Mouse (Mus musculus) adrenal gland (tissue): ENCODE data around the gene Degs2.
"Not testable (repeated sequence)": the region's sequence is repeated elsewhere in the genome, so short reads cannot be mapped to it uniquely, and the experiment has no call there.

Experiments used
- intact Hi-C: fragments of 180-260 bp; cut with DNase I; formaldehyde crosslinking; loops from one replicate; pipeline ENCODE4 v1.15.1; 2025
- long read RNA-seq, 2 experiments: library from polyadenylated mRNA; unstranded; transcript quantifications; one replicate each; pipeline ENCODE4 v2.0.0; 2020; ENCODE audit warnings: borderline replicate concordance in 1 of 2; ENCODE audit not compliant: insufficient replicate concordance in 1 of 2

Gene Degs2
- long read RNA-seq, experiment 1, result 0 reads
- long read RNA-seq, experiment 2, result 0 reads

- intact Hi-C loops, result no loop called here
These were observed at the start of gene Degs2 for GRCm38 (mm10) chr12:108702185-108702584. TSS of gene Degs2 (minus strand) at chr12:108702315.

DNA sequence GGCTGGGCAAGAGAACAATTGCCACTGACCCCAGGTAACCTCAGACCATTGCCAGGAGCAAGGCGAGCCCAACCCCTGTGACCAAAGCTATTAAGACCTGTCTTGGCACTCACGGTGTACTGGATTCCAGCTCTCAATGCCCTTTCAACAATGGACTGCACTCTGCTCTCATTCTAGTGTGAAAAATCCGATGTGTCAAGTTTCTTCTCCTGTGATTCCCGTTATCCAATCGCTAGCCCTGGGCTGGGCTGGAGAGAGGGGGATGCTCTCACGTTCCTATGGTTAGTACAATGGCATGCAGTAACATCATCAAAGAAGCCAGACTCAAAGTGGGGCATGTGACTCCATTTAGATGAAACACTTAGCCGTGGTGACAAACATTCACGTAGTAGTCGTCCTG, 49.7 kb upstream of the Degs2 start:
- intact Hi-C loops, result loop anchor here (5.0 kb wide), 1 partner anchor 189 kb away; no protein-coding TSS in a partner anchor

GRCm38 (mm10) chr12:108750226-108750625, 48.1 kb upstream of the Degs2 start:
- intact Hi-C loops, result loop anchor here (5.0 kb wide), 1 partner anchor 188 kb away; no protein-coding TSS in a partner anchor

DNA sequence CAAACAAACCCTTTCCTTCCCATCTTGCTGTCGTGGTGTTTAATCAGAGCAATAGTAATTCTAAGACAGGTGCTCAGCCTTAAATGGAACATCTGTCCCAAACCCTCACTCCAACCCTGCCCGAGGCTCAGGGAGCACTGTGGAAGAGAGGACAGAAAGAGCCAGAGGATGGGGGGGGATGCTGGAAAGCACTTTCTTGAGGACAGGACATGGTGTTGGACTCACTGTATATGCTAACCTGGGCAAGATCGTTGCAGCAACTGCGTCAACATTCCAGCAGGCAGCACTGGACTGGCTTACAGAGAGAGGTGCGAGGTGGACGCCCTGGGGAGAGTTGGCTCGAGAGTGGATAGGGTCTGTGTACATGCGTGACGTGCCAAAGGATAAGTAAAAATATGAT, 47.3 kb upstream of the Degs2 start:
- intact Hi-C loops, result no loop called here

DNA sequence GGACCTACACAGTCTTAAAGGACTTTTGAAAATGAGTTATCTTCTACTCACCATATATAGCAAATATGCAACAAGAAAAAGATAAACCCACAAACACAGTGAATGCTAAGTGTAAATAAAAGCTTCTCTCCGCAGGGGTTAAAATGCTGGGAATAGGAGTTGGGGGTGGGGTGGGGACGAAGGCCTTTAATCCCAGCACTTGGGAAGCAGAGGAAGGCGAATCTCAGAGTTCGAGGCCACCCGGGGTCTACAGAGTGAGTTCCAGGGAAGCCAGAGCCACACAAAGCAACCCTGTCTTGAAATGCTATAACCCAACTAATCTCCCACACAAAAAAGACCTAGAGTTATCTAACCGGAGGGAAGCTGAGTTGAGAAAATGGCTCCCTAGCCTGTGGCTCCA, 46.9 kb upstream of the Degs2 start:
- intact Hi-C loops, result no loop called here

- intact Hi-C loops, result no loop called here
These were observed 43.9 kb upstream of the Degs2 start for GRCm38 (mm10) chr12:108745990-108746389.

DNA sequence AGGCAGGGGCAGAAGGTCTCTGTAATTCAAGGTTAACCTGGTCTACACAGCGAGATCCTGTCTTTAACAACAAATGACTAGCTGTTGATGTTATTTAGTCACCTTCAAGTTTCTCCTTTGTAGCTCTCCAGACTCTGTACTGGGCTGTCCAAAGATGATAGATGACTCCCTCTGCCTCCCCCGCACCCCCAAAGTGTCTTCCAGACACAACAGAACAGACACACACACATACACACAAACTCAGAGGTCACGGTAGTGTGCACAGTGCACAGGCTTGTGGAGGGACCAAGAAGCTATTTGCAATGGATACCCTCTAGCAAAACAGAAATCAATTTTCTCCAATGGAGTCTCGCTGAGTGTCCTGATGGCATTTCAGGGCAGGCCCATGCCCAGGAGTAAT, 40.1 kb upstream of the Degs2 start:
- intact Hi-C loops, result no loop called here

DNA sequence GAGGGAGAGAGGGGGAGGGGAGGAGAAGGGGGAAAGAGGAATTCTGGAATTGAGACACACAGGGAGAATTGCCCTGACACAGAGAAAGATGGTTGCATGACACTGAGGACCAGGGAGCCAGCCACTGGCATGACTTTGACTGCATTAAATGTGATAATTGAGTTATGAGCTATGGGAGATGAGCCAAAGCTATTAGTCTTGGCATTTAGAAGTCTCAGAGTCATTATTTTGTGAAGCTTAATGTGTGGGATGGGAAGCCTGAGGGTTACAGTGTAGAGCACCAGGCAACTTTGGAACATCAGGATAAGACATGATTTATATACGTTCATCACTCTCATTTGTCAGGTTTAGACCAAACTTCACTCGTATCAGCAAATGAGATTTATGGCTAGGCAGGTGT, 39.4 kb upstream of the Degs2 start:
- intact Hi-C loops, result no loop called here

- intact Hi-C loops, result no loop called here
These were observed 36.6 kb upstream of the Degs2 start for GRCm38 (mm10) chr12:108738745-108739144.

DNA sequence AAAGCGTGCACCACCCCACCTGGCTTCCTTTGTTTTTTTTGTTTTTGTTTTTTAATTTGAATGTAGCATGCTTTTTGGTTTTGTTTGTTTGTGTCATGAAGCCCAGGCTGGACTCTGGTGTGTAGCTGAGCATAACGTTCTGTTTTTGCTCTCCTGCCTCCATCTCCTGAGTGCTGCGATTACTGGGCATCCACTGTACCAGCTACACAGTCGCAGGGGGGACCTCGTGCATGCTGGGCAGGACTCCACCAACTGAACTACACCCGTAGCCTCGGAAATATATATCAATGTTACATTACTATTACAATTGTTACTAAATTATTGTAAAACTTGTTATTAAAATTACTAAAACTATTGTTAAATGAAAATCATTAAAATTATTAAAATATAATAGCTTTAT, 35.7 kb upstream of the Degs2 start:
- intact Hi-C loops, result no loop called here

DNA sequence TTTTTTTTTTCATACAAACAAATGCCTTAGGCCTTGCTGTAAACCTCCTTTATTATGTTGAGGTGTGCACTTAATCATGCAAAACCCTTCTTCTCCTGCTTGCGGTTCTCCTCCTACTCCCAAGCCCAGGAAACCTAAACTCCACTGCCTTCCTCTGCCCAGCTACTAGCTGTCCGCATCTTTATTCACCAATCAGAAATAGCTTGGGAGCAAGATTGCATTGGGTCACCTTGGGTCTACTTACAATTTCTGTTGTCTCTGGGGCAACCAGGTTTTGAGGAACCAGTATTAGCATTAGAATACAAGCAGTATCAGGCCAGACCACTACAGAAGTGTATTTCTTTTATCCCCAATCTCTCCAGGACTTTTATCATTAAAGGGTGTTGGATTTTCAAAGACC, 32.3 kb upstream of the Degs2 start:
- intact Hi-C loops, result no loop called here

DNA sequence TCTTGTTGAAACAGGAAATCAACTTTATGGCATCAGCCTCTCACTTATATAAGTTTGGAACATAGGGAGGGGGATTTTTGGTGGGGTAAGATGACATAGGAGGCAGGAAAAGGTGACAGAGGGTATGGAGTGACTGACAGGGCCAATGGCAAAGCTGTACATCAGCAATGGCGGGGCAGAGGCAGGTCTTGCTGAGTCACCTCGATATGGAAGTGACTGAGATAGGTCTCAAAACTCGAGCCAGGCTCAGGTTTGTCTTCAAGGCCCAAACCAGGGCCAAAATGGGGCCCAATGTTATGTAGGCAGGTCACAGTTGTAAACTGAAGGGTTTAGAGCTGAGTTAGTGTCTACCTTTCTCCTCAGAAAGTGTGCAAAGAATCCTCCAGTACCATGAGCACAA, 21.7 kb upstream of the Degs2 start:
- intact Hi-C loops, result no loop called here

GRCm38 (mm10) chr12:108722464-108722863, 20.3 kb upstream of the Degs2 start:
- intact Hi-C loops, result no loop called here

DNA sequence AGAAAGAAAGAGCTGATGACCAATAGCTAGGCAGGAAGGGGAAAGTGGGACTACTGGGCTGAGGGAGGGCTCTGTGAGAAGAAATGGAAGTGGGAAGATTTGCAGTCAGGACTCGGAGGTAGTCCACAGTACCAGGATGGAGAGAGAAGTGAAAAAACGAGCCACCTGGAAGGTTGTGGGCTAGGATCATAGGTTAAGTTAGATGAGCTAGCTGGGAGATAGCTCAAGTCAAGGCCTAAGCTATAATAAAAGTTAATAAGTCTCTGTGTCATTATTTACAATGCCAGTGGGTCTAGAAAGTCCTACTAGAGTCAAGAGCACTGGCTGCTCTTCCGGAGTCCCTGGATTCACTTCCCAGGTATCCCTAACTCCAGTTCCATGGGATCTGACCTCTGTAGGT, 16.4 kb upstream of the Degs2 start:
- intact Hi-C loops, result no loop called here

DNA sequence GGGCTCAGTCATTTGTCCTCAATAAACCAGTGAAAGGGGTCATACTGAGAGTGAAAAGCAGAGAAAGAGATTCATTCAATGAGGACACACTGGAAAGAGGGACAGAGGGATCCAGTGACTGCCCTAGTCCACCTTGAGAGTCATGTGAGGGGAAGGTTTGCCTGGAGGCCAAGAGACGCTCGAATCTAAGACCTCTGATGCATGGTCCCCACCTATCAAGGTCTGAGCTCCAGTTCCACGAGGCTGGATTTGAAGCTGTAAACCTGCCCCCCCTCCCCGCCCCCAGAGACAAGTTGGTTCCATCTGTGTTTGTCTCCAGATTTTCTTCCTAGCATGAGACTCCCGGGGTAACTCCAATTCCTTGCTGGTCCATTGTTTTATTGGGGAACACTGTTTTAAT, 13.7 kb upstream of the Degs2 start:
- intact Hi-C loops, result no loop called here

DNA sequence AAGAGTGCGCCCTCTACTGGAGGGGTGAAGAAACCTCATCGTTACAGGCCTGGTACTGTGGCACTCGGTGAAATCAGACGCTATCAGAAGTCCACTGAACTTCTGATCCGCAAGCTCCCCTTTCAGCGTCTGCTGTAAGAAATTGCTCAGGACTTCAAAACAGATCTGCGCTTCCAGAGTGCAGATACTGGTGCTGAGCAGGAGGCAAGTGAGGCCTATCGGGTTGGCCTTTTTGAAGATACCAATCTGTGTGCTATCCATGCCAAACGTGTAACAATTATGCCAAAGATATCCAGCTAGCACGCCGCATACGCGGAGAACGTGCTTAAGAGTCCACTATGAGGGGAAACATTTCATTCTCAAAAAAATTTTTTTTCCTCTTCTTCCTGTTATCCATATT, 11.9 kb upstream of the Degs2 start:
- intact Hi-C loops, result not testable (repeated sequence)

- intact Hi-C loops, result no loop called here
These were observed 10.4 kb upstream of the Degs2 start for GRCm38 (mm10) chr12:108712481-108712880.

GRCm38 (mm10) chr12:108710861-108711615, 8.9 kb upstream of the Degs2 start:
- intact Hi-C loops, result no loop called here

DNA sequence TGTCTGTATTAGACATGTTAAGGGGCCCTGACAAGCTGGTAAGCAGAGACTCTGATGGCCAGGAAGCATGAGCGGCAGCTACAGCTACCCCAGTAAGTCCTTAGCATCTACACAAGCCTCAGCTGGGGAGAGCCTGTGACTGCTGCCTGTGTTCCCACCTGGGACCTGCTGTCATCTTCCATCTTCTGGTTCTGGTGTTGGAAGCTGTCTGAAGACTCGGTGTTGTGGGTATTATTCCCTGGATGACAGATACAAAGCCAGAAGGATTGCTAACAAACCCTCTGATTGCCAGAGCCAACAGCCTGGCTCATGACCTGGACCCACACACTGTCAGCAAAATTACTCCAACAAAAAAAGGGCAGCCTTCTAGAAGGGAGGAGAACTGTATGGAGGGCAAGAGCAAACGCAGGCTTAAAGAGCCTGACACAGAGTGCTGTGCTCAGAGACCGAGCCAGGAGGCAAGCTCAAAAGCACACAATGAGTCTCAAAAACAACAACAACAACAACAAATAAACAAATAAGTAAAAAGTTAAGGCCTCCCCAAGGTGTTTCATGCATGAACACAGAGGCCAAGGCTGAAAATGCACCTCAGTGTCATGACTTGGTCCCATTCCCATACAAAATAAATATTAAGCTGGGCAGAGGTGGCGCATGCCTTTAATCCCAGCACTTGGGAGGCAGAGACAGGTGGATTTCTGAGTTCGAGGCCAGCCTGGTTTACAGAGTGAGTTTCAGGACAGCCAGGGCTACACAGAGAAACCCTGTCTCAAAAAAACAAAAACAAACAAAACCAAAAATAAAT, 8.1 kb upstream of the Degs2 start:
- intact Hi-C loops, result no loop called here

DNA sequence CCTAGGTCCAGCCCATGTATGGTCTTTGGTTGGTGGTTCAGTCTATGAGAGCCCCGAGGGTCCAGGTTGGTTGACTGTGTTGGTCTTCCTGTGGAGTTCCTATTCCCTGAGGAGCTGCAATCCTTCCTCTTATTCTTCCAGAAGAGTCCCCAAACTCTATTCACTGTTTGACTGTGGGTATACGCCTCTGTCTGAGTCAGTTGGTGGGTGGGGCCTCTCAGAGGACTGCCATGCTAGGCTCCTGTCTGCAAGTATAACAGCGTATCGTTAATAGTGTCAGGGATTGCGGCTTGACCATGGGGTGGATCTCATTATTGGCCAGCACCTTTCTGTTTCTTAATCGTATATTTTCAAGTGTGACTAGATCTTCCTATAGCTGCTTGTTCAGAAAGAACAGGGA, 7.3 kb upstream of the Degs2 start:
- intact Hi-C loops, result no loop called here

- intact Hi-C loops, result no loop called here
These were observed 4.0 kb upstream of the Degs2 start for GRCm38 (mm10) chr12:108706129-108706528.

DNA sequence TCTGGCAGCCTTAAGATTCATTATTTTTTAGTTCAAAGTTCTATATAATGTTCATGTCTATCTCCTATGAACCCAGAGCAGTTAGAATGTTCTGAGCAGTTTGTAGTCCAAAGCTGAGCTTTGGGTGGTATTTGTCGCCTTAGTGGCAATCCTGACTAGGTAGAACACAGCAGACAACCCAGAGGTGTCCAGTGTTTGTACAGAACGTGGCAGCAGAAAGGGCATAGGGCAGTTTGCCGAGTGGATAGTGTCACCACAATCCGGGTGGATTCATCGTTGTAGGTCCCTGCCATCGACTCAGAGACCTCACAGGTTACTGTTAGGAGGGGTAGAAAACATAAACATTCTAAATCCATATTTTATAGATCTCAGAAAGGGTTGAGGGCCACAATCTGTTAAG, 3.4 kb upstream of the Degs2 start:
- intact Hi-C loops, result no loop called here

GRCm38 (mm10) chr12:108701221-108701620, 894 bp downstream of the Degs2 start:
- intact Hi-C loops, result no loop called here
